Mouse (Mus musculus): ENCODE measurements around the gene Cep55. TPM values are rescaled to one million over a fixed set of nuclear protein-coding genes. Genes with fewer than 3 reads are reported as not detected.

The Cep55 gene
- total RNA-seq, 2 experiments from 2014 or later = not detected

DNA sequence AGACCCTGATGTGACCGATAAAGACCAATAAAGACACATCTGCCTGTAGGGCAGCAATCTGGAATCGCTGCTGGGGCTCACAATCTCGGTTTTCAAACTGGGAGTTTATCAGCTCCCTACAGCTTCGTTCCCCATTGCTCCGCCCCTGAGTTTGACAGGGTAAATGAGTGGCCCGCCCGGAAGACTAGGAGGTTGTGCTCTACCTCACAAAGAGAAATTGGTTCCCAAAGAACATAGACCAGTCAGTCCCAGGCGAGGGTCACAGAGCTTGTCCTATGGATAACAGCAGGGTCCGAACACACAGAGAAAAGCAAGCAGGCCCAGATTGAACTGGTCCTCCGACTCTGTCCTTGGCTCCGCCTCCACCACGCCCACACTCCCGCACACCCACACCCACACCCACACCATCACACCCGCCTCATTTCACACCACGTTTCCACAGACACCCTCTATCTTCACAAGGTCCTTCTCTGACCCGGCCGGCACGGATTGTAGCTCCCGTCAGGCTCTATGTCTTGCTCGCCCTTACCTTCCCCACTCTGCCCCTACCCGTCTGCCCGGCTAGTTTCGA is 577 bp upstream of the Cep55 start:
- intact Hi-C loops (cut with DNase I) = loop anchor here (1.0 kb wide), 1 partner anchor 99 kb away; no protein-coding TSS in a partner anchor
- Histone ChIP-seq H3K27ac (peak overlapping the region; percentile 79), H3K4me3 (peak overlapping the region; percentile 83)
- TF ChIP-seq CTCF (IDR thresholded peaks at IDR 0.05) = no peak
- DNase-seq = peak; percentile 83

DNA sequence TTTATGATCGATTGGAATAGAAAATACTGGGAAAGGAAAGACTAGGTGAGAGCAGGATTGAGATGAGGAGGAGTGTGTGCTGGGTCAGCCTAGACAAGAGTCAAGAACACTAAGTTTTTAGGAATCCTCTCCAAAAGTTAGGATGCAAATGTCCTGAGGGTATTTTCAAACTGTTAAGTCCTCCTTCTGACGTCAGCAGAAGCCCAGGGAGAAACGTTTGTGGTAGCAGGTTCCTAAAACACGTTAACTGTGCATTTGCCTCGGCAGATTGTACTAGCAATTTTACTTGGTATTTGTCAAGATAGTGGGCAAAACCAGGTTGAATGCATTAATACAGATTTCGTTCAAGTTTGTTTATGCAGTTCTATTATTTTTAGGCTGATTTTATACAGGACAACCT is 987 bp downstream of the Cep55 start:
- TF ChIP-seq CTCF (IDR thresholded peaks at IDR 0.05) = no peak
- DNase-seq = no peak
- H3K4me3 ChIP-seq = no peak overlapping the region
- intact Hi-C loops (cut with DNase I) = no loop called here
- no peak overlapping the region for H3K27ac ChIP-seq

DNA sequence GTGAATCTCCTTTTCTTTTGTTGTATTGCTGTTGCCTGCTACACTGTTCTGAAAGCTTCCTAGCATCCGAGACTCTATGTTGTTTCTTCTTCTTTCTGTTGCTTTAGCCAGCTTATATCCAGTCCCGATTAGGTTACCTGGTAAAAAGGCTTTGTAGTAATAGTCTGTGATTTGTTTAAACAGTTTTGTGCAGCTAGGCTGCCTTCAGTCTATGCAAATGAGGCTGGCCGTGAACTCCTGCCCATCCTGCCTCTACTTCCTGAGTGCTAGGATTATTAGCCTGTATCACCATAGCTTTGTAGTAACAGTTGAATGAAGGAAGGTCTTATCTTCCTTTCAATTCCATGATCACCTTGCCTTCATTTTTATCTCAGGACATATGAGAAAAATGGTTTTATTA is 1.5 kb downstream of the Cep55 start:
- DNase-seq = no peak
- no peak overlapping the region for H3K27ac ChIP-seq
- TF ChIP-seq CTCF (IDR thresholded peaks at IDR 0.05) = no peak
- H3K4me3 ChIP-seq = no peak overlapping the region
- intact Hi-C loops (cut with DNase I) = no loop called here

DNA sequence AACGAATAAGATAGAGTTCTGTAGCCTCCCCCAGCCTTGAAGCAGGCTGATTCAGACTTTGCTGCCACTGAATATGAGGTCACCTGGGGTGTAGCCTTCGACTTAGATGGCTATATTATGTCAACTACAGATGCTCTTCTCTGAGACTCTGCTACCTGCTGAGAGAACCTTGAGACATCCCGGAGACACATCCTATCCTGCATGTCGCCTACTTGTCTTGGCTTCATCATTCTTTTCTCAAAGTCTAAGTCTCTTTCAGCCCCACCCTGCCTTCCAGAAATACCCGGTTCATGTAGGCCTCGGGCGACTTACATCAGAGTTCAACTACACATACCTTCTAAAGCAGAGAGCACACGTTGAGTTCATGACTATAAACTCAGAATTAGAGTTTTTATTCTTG is 2.1 kb downstream of the Cep55 start:
- Histone ChIP-seq H3K4me3 (no peak overlapping the region), H3K27ac (no peak overlapping the region)
- intact Hi-C loops (cut with DNase I) = no loop called here
- no peak for TF ChIP-seq CTCF (IDR thresholded peaks at IDR 0.05)
- DNase-seq = no peak

DNA sequence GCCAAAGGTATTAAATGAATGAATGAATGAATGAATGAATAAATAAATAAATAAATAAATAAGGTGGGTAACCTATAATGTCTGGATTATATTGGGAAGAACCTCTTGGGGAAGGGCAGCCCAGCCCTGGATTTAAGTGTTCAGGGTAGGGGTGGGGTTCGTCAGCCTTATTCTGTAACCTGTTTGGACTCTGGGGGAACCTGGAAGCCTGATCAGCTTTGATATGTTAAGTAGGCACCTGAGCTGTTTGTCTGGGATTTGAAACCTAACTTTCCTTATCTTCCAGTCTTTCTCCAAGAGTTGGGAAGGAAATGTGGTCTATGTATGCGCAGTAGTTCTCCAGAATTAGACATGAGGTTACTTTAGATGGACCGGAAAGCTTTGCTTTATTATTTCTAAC is 8.4 kb downstream of the Cep55 start:
- intact Hi-C loops (cut with DNase I) = no loop called here

DNA sequence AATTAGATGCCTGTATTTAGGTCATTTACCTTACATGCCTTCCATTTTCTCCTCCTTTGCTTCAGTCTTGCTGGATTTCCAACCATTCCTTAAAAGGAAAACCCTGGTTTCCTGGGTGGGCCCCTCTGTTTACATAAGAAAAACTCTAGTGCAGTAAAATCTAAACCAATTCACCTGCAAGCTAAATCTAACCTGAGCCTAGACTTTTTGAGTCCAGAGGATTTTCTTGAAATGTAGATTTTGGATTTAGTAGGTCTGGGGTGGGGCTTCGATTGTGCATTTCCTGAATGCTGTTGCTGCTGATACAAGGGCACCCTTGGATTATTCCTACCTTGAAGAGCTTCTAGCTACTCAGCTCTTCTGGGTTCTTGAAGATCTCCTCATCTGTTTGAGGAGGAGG is 9.2 kb downstream of the Cep55 start:
- no peak for TF ChIP-seq CTCF (IDR thresholded peaks at IDR 0.05)
- intact Hi-C loops (cut with DNase I) = no loop called here
- Histone ChIP-seq H3K4me3 (no peak overlapping the region), H3K27ac (no peak overlapping the region)
- no peak for DNase-seq

More for the DNA sequence above, 8.4 kb downstream of the Cep55 start:
- no peak for TF ChIP-seq CTCF (IDR thresholded peaks at IDR 0.05)
- H3K4me3 ChIP-seq = no peak overlapping the region
- no peak for DNase-seq
- H3K27ac ChIP-seq = no peak overlapping the region

DNA sequence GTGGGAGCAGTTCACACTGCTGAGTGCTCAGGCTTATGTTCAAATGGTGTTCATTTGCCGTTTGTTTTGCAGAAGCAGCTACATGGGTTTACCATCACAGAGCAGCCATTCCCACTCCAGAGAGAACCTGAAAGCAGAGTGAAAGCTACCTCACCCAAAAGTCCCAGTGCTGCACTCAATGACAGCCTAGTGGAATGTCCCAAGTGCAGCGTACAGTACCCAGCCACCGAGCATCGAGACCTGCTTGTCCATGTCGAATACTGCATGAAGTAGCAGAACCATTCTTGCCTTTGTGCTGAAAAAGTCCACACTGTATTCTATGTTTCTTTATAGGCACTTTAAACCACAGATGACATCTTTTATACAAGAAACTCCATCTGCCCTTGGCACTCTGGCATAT is 18.4 kb downstream of the Cep55 start:
- H3K27ac ChIP-seq = no peak overlapping the region
- H3K4me3 ChIP-seq = no peak overlapping the region
- TF ChIP-seq CTCF (IDR thresholded peaks at IDR 0.05) = no peak
- intact Hi-C loops (cut with DNase I) = no loop called here
- DNase-seq = no peak

DNA sequence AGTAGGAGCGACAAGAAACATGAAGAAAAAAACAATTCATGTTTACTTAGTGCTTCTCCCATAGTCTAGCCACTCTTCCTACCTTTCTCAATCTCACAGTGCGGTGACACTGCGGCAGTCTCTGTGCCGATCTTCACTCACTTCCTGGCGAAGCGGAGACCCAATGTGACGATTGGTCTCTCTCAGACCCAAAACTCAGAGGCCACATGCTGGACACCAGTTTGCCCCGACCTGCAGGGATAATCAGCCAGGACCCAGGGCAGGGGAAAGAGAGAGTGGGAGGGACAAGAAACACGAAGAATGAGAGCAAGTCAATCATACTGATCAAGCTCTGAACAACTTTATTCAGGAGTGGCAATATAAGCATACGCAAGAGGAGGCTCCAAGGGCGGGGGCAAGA is 20.2 kb downstream of the Cep55 start:
- DNase-seq = no peak
- Histone ChIP-seq H3K27ac (no peak overlapping the region), H3K4me3 (no peak overlapping the region)
- intact Hi-C loops (cut with DNase I) = no loop called here
- no peak for TF ChIP-seq CTCF (IDR thresholded peaks at IDR 0.05)

DNA sequence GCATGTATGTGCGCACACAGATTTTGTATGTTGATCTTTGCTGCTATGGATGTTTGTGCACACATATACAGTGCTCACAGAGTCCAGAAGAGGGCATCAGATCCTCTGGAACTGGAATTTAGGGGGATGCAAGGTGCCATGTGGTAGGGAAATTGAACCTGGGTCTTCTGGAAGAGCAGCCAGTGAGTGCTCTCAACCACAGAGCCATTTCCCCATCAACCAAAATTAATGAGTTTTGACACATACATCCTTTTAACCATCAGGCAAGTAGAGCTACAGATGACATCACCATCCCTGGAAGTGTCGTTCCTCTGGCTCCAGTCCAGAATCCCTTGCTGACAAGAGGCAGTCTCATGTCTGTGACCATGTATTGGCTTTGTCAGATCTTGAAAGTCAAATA is 21.4 kb downstream of the Cep55 start:
- intact Hi-C loops (cut with DNase I) = no loop called here
- no peak for DNase-seq
- TF ChIP-seq CTCF (IDR thresholded peaks at IDR 0.05) = peak; percentile 8; the same call in 1 of the 2 replicates
- H3K27ac ChIP-seq = no peak overlapping the region
- no peak overlapping the region for H3K4me3 ChIP-seq

DNA sequence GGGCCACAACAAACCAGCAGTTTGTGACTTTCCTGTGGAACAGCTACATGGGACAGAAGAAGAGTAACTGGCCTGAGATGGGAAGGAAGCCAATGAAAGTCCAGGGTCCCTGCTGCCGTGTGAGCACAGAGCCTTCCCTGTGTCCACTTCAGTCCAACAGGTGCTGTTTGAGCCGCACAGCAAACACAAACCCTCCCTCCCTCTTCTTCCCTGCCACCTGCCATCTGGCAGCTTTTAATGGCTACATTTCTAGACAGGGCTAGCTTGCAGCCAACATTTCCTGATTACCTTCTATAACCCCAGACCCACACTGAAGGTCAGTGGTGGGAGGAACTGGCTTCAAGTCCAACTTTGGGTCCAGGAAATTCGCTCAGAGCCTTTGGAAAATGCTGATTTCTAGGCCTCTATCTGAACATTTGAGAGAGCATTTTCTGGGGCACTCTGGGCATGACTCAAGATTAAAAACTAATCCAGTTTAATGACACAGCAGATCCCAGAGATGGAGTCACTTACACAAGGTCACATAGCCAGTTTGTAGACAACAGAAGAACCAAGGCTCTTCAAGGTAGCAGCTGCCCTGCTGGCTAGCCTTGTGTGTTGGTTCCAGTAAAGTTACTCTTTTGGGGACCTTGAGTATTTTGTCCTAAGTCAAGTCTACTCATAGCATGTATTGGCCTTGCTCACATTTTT is 23.2 kb downstream of the Cep55 start:
- Histone ChIP-seq H3K4me3 (no peak overlapping the region), H3K27ac (no peak overlapping the region)
- no peak for TF ChIP-seq CTCF (IDR thresholded peaks at IDR 0.05)
- intact Hi-C loops (cut with DNase I) = no loop called here
- DNase-seq = no peak

DNA sequence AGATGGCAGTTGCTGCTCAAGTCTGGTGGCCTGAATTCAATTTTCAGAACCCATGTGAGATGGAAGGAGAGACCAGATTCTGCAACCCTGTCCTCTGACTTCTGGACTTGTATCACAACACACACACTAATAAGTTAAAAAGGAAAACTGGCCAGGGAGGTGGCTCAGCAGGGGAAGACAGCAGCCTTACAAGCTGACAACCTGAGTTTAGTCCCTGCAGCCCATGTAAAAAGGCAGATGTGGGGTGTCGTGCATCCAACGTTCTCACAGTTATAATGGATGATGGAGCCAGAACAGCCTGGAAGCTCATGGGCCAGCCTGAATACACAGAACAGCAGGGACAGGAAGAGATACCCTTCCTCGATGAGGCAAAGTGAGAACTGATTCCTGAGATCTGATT is 26.6 kb downstream of the Cep55 start:
- intact Hi-C loops (cut with DNase I) = no loop called here
- Histone ChIP-seq H3K4me3 (no peak overlapping the region), H3K27ac (no peak overlapping the region)
- no peak for DNase-seq
- no peak for TF ChIP-seq CTCF (IDR thresholded peaks at IDR 0.05)

DNA sequence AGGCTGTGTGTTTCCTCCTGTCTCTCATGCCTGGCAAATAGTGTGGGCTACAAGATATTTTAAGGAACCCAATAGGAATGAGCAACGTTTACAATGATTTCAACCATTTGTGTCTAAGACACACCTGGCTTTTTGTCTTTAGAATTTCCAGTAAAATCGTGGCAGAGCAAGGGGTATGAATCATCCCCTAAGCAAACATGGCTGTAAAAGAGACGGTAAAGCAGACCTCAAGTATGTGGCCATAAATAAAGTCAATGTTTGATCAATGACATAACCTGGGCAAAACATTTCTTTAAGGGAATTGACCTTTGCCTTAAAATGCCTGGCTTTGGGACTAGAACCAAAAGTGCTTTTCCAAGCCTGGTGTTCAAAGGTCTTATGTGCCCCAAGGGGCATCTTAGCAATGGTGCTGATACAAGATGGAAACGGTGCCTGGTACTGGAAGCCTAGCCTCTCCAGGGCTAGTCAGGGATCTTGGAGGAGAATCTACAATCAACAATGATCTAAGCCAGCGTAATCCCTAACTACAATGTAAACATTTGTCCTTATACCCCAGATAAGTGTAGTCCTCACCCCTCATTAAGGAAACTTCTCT is 28.2 kb downstream of the Cep55 start:
- TF ChIP-seq CTCF (IDR thresholded peaks at IDR 0.05) = no peak
- intact Hi-C loops (cut with DNase I) = no loop called here
- Histone ChIP-seq H3K27ac (no peak overlapping the region), H3K4me3 (no peak overlapping the region)
- DNase-seq = no peak

DNA sequence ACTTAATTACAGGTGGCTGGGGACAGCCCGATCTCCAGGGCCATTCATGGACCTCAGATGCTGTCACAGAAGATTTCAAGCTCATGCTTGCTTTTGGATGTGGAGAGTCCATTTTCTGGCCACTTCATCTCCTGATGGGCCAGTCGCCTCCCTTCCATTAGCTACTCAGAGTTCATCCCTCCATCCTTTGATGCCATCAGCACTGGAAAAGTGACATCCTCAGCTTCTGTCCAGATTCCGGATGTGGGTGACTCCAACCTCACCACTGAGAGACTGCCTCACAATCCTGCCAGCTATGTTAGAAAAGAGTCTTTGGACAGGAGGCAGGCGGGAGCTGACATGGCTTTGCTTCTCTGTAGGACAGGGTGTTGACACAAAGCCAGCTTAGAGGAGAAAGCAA is 31.0 kb downstream of the Cep55 start:
- TF ChIP-seq CTCF (IDR thresholded peaks at IDR 0.05) = no peak
- no peak for DNase-seq
- Histone ChIP-seq H3K27ac (no peak overlapping the region), H3K4me3 (no peak overlapping the region)
- intact Hi-C loops (cut with DNase I) = no loop called here
